Mouse (Mus musculus): ENCODE measurements around the gene Jund.
A peak's percentile ranks its signal among the peaks of the same experiment; 100 is the strongest.

The Jund gene

GRCm38 (mm10) chr8:70699834-70700554, 1.2 kb downstream of the Jund start:
- peak; percentile 73 to 85 for DNase-seq (ENCODE audit: low spot score in 2 of 2)

- peak; percentile 67 to 83 for DNase-seq (ENCODE audit: low spot score in 2 of 2)
These were observed 1.8 kb downstream of the Jund start for GRCm38 (mm10) chr8:70700555-70700922.

- DNase-seq (ENCODE audit: low spot score in 2 of 2), result no peak
These were observed 2.6 kb downstream of the Jund start for GRCm38 (mm10) chr8:70701048-70701981.

GRCm38 (mm10) chr8:70701982-70702841, 3.5 kb downstream of the Jund start:
- DNase-seq (ENCODE audit: low spot score in 2 of 2), result no peak

- no peak for DNase-seq (ENCODE audit: low spot score in 2 of 2)
These were observed 4.1 kb downstream of the Jund start for GRCm38 (mm10) chr8:70702842-70703182.

- DNase-seq (ENCODE audit: low spot score in 2 of 2), result no peak
These were observed 4.5 kb downstream of the Jund start, which contains the start of gene Iqcn for GRCm38 (mm10) chr8:70703287-70703686. TSS of gene Iqcn (plus strand) at chr8:70703457.

GRCm38 (mm10) chr8:70708281-70708680, 9.5 kb downstream of the Jund start:
- DNase-seq (ENCODE audit: low spot score in 2 of 2), result no peak

- no peak for DNase-seq (ENCODE audit: low spot score in 2 of 2)
These were observed 11.0 kb downstream of the Jund start for GRCm38 (mm10) chr8:70709794-70710193.

GRCm38 (mm10) chr8:70710296-70710695, 11.5 kb downstream of the Jund start:
- no peak for DNase-seq (ENCODE audit: low spot score in 2 of 2)

GRCm38 (mm10) chr8:70711041-70711440, 12.3 kb downstream of the Jund start:
- DNase-seq (ENCODE audit: low spot score in 2 of 2), result no peak

- DNase-seq (ENCODE audit: low spot score in 2 of 2), result no peak
These were observed 15.2 kb downstream of the Jund start for GRCm38 (mm10) chr8:70713991-70714390.

GRCm38 (mm10) chr8:70715086-70715485, 16.3 kb downstream of the Jund start:
- no peak for DNase-seq (ENCODE audit: low spot score in 2 of 2)

- DNase-seq (ENCODE audit: low spot score in 2 of 2), result no peak
These were observed 18.0 kb downstream of the Jund start for GRCm38 (mm10) chr8:70716521-70717400.

- DNase-seq (ENCODE audit: low spot score in 2 of 2), result peak in 1 of 2 experiments; percentile 62
These were observed 19.5 kb downstream of the Jund start, which contains the start of gene Gm3336 for GRCm38 (mm10) chr8:70718297-70718696. TSS of gene Gm3336 (plus strand) at chr8:70718543.

GRCm38 (mm10) chr8:70719796-70720270, 21.1 kb downstream of the Jund start:
- no peak for DNase-seq (ENCODE audit: low spot score in 2 of 2)

GRCm38 (mm10) chr8:70720739-70721138, 22.0 kb downstream of the Jund start:
- peak; percentile 82 to 86 for DNase-seq (ENCODE audit: low spot score in 2 of 2)

- DNase-seq (ENCODE audit: low spot score in 2 of 2), result no peak
These were observed 22.9 kb downstream of the Jund start for GRCm38 (mm10) chr8:70721601-70722000.

- no peak for DNase-seq (ENCODE audit: low spot score in 2 of 2)
These were observed 24.9 kb downstream of the Jund start, which contains the start of gene Pde4c for GRCm38 (mm10) chr8:70723486-70724210. TSS of gene Pde4c (plus strand) at chr8:70723720.

GRCm38 (mm10) chr8:70724216-70724615, 25.5 kb downstream of the Jund start:
- no peak for DNase-seq (ENCODE audit: low spot score in 2 of 2)
